Mouse (Mus musculus) thymus, adult 2 months (tissue): ENCODE results near the gene Aldh6a1. TPM values are rescaled to one million over a fixed set of nuclear protein-coding genes. Genes with fewer than 3 reads are reported as not detected.

ENCODE experiments used
- DNase-seq: peaks from one replicate; pipeline ENCODE4 v3.0.0; 2021
- H3K27ac ChIP-seq: fragments of 200-500 bp; 2 replicates; pipeline ENCODE4 v1.5.1; 2012; ENCODE audit warnings: low read length, control low read depth; ENCODE audit not compliant: control insufficient read depth, insufficient read depth
- H3K27me3 ChIP-seq: fragments of 200-500 bp; 2 replicates; pipeline ENCODE4 v1.6.1; 2012; ENCODE audit warnings: mild to moderate bottlenecking, low read length, moderate library complexity, mixed read lengths; ENCODE audit not compliant: control insufficient read depth, insufficient read depth
- H3K36me3 ChIP-seq: fragments of 200-500 bp; 2 replicates; pipeline ENCODE4 v1.6.1; 2012; ENCODE audit warnings: mild to moderate bottlenecking, low read length, moderate library complexity; ENCODE audit not compliant: control insufficient read depth, insufficient read depth
- H3K4me1 ChIP-seq: fragments of 200-500 bp; replicated peaks from 2 replicates; pipeline ENCODE4 v1.6.1; 2012; ENCODE audit warnings: low read length; ENCODE audit not compliant: control insufficient read depth, insufficient read depth
- H3K4me3 ChIP-seq: fragments of 200-500 bp; 2 replicates; pipeline ENCODE4 v1.5.1; 2012; ENCODE audit warnings: mild to moderate bottlenecking, low read length, control low read depth, moderate library complexity; ENCODE audit not compliant: control insufficient read depth, insufficient read depth
- CTCF ChIP-seq: fragments of 200-500 bp; IDR thresholded peaks from 2 replicates; pipeline ENCODE4 v1.5.1; 2012; ENCODE audit warnings: mild to moderate bottlenecking, control low read depth, low read length, moderate library complexity, borderline replicate concordance; ENCODE audit not compliant: control insufficient read depth, poor library complexity, insufficient read depth; ENCODE audit errors: extremely low read depth
- POLR2A ChIP-seq: fragments of 200-500 bp; IDR thresholded peaks from 2 replicates; pipeline ENCODE4 v1.6.1; 2012; ENCODE audit warnings: mild to moderate bottlenecking, low read length, control low read depth, moderate library complexity; ENCODE audit not compliant: control insufficient read depth, poor library complexity, insufficient read depth; ENCODE audit errors: extremely low read depth
- WGBS: fragments of 180-500 bp; shearing (Covaris S2); methylation state at CpG from one replicate; pipeline ENCODE4 v1.1.7; 2018; 5-methylcytosine and 5-hydroxymethylcytosine counted together
- polyA plus RNA-seq: library from polyadenylated mRNA; depleted of rRNA; stranded (reverse); fragments of >200 nt; gene quantifications from 2 replicates; pipeline ENCODE4 v1.2.3, GENCODE M21; 2012

Gene Aldh6a1
- polyA plus RNA-seq, 1 experiment: 13.2 TPM

- TF ChIP-seq POLR2A (no peak), CTCF (no peak)
- no peaks in the 10 kb centered on the region for H3K27me3 ChIP-seq
- DNase-seq: no peak
- WGBS: 94% methylated on average over 5 of the region's 5 CpGs
- H3K27ac ChIP-seq: no peak overlapping the region
- no peak overlapping the region for H3K4me3 ChIP-seq
- peaks cover 31% of the 10 kb centered on the region for H3K36me3 ChIP-seq
- H3K4me1 ChIP-seq: no peaks in the 10 kb centered on the region
Measured at GRCm38 (mm10) chr12:84398629-84399028, 52.2 kb downstream of the Aldh6a1 start.

- Histone ChIP-seq H3K27ac (no peak overlapping the region), H3K4me1 (no peaks in the 10 kb centered on the region), H3K27me3 (no peaks in the 10 kb centered on the region), H3K4me3 (no peak overlapping the region), H3K36me3 (peaks cover 31% of the 10 kb centered on the region)
- no peak for DNase-seq
- no peak for TF ChIP-seq POLR2A
- TF ChIP-seq CTCF: no peak
Measured at GRCm38 (mm10) chr12:84397685-84398084, 53.1 kb downstream of the Aldh6a1 start.

GRCm38 (mm10) chr12:84396947-84397679, 53.7 kb downstream of the Aldh6a1 start:
- Histone ChIP-seq H3K36me3 (peaks cover 35% of the 10 kb centered on the region), H3K27me3 (no peaks in the 10 kb centered on the region), H3K27ac (no peak overlapping the region), H3K4me3 (no peak overlapping the region), H3K4me1 (no peaks in the 10 kb centered on the region)
- 93% methylated on average over 14 of the region's 14 CpGs for WGBS
- DNase-seq: no peak
- TF ChIP-seq POLR2A (no peak), CTCF (no peak)

DNA sequence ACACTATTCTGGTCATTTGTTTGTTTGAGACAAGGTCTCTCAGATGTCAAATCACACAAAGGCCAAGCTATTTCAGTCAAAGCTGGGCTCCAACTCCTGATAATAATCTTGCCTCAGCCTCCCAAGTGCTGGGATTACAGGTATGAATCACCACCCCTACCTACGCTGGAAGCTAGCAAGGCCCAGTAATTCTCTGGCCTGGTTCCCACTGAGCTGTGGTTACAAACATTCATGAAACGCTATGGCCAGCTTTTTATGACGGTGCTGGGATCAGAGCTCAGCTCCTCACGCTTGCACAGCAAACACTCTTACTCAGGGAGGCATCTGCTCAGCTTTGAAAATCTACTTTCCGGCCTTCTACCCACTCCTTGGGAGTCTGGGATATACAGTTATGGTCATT, 57.0 kb downstream of the Aldh6a1 start:
- WGBS: 98% methylated on average over 5 of the region's 5 CpGs
- Histone ChIP-seq H3K36me3 (peaks cover 39% of the 10 kb centered on the region), H3K27me3 (no peaks in the 10 kb centered on the region), H3K4me3 (no peak overlapping the region), H3K4me1 (peaks cover 5% of the 10 kb centered on the region), H3K27ac (no peak overlapping the region)
- DNase-seq: no peak
- TF ChIP-seq CTCF: no peak
- no peak for TF ChIP-seq POLR2A

DNA sequence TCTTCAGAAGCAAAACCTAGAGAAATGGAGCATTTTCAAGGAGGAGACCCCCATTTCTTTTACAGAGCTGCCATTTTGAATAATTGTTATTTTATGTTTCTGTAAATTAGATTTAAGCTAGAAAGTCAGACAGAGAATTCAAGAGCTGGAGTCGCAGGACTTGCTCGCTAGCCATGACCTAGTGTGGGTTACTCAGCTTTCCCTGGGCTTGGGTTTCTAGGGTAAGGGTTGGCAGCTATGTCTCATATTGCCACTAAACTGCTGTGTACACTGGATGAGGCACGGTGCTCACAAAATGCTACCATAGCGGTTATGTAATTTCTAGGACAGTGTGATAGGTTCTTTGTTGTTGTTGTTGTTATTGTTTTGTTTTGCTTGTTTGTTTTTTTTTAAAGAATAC, 58.1 kb downstream of the Aldh6a1 start:
- Histone ChIP-seq H3K4me1 (peaks cover 11% of the 10 kb centered on the region), H3K4me3 (no peak overlapping the region), H3K36me3 (peaks cover 39% of the 10 kb centered on the region), H3K27ac (no peak overlapping the region), H3K27me3 (no peaks in the 10 kb centered on the region)
- no peak for TF ChIP-seq CTCF
- no peak for DNase-seq
- 97% methylated on average over 4 of the region's 4 CpGs for WGBS

- no peak for DNase-seq
- Histone ChIP-seq H3K27ac (no peak overlapping the region), H3K36me3 (peaks cover 44% of the 10 kb centered on the region), H3K4me1 (peaks cover 11% of the 10 kb centered on the region), H3K27me3 (no peaks in the 10 kb centered on the region), H3K4me3 (no peak overlapping the region)
- TF ChIP-seq CTCF: no peak
- TF ChIP-seq POLR2A: no peak
- WGBS: 95% methylated on average over 6 of the region's 6 CpGs
Measured at GRCm38 (mm10) chr12:84390336-84390735, 60.5 kb downstream of the Aldh6a1 start.
